Mouse (Mus musculus): ENCODE measurements at regions not wholly inside any gene's neighbourhood (a gene's known extent, or its start where the extent isn't known, plus 50 kb on each side); places are given as distances from the start of the nearest gene placed in this dataset.

- no peak for TF ChIP-seq CTCF (IDR thresholded peaks at IDR 0.05; ENCODE audit: borderline replicate concordance, insufficient read depth, low read length)
- no peak for TF ChIP-seq POLR2A (IDR thresholded peaks at IDR 0.05; ENCODE audit: low read depth, low read length)
These were observed 250.1 kb upstream of the Gm6657 start for GRCm38 (mm10) chr12:77943960-77944359.
